Mouse (Mus musculus): ENCODE data around the gene Foxg1.

Gene Foxg1

GRCm38 (mm10) chr12:49386081-49386805 is 3.8 kb downstream of the Foxg1 start:
- DNase-seq (ENCODE audit: low read depth), result no peak

GRCm38 (mm10) chr12:49387856-49388598 is 5.6 kb downstream of the Foxg1 start:
- no peak for DNase-seq (ENCODE audit: low read depth)

- no peak for DNase-seq (ENCODE audit: low read depth)
These were observed 7.2 kb downstream of the Foxg1 start for GRCm38 (mm10) chr12:49389666-49390065.

GRCm38 (mm10) chr12:49390257-49390656 is 7.8 kb downstream of the Foxg1 start:
- DNase-seq (ENCODE audit: low read depth), result no peak

- DNase-seq (ENCODE audit: low read depth), result no peak
These were observed 8.5 kb downstream of the Foxg1 start for GRCm38 (mm10) chr12:49390926-49391304.

- DNase-seq (ENCODE audit: low read depth), result no peak
These were observed 9.0 kb downstream of the Foxg1 start for GRCm38 (mm10) chr12:49391305-49392040.

GRCm38 (mm10) chr12:49392041-49392390 is 9.6 kb downstream of the Foxg1 start:
- DNase-seq (ENCODE audit: low read depth), result no peak

- DNase-seq (ENCODE audit: low read depth), result no peak
These were observed 10.4 kb downstream of the Foxg1 start for GRCm38 (mm10) chr12:49392876-49393275.

GRCm38 (mm10) chr12:49393639-49394038 is 11.2 kb downstream of the Foxg1 start:
- no peak for DNase-seq (ENCODE audit: low read depth)

- DNase-seq (ENCODE audit: low read depth), result no peak
These were observed 11.7 kb downstream of the Foxg1 start for GRCm38 (mm10) chr12:49394181-49394580.

- no peak for DNase-seq (ENCODE audit: low read depth)
These were observed 12.4 kb downstream of the Foxg1 start for GRCm38 (mm10) chr12:49394836-49395235.

- DNase-seq (ENCODE audit: low read depth), result no peak
These were observed 13.5 kb downstream of the Foxg1 start for GRCm38 (mm10) chr12:49395969-49396368.

GRCm38 (mm10) chr12:49396776-49397175 is 14.3 kb downstream of the Foxg1 start:
- DNase-seq (ENCODE audit: low read depth), result no peak

GRCm38 (mm10) chr12:49397443-49398162 is 15.1 kb downstream of the Foxg1 start:
- DNase-seq (ENCODE audit: low read depth), result no peak

GRCm38 (mm10) chr12:49398163-49398540 is 15.7 kb downstream of the Foxg1 start:
- no peak for DNase-seq (ENCODE audit: low read depth)

GRCm38 (mm10) chr12:49398636-49399035 is 16.2 kb downstream of the Foxg1 start:
- DNase-seq (ENCODE audit: low read depth), result no peak

- no peak for DNase-seq (ENCODE audit: low read depth)
These were observed 17.2 kb downstream of the Foxg1 start for GRCm38 (mm10) chr12:49399611-49400010.

- no peak for DNase-seq (ENCODE audit: low read depth)
These were observed 17.8 kb downstream of the Foxg1 start for GRCm38 (mm10) chr12:49400036-49400852.

GRCm38 (mm10) chr12:49400853-49401118 is 18.3 kb downstream of the Foxg1 start:
- DNase-seq (ENCODE audit: low read depth), result no peak

- no peak for DNase-seq (ENCODE audit: low read depth)
These were observed 18.8 kb downstream of the Foxg1 start for GRCm38 (mm10) chr12:49401119-49401795.

- DNase-seq (ENCODE audit: low read depth), result no peak
These were observed 19.3 kb downstream of the Foxg1 start for GRCm38 (mm10) chr12:49401796-49402130.
